Mouse (Mus musculus): ENCODE results near the gene Rrm2. TPM values are rescaled to one million over a fixed set of nuclear protein-coding genes. Genes with fewer than 3 reads are reported as not detected.

The Rrm2 gene
- polyA plus RNA-seq (2015; fragmentation: Nextera tagmentation; extraction: Ambion mirVana), result 16.3 and 20.7 TPM in 2 replicates

DNA sequence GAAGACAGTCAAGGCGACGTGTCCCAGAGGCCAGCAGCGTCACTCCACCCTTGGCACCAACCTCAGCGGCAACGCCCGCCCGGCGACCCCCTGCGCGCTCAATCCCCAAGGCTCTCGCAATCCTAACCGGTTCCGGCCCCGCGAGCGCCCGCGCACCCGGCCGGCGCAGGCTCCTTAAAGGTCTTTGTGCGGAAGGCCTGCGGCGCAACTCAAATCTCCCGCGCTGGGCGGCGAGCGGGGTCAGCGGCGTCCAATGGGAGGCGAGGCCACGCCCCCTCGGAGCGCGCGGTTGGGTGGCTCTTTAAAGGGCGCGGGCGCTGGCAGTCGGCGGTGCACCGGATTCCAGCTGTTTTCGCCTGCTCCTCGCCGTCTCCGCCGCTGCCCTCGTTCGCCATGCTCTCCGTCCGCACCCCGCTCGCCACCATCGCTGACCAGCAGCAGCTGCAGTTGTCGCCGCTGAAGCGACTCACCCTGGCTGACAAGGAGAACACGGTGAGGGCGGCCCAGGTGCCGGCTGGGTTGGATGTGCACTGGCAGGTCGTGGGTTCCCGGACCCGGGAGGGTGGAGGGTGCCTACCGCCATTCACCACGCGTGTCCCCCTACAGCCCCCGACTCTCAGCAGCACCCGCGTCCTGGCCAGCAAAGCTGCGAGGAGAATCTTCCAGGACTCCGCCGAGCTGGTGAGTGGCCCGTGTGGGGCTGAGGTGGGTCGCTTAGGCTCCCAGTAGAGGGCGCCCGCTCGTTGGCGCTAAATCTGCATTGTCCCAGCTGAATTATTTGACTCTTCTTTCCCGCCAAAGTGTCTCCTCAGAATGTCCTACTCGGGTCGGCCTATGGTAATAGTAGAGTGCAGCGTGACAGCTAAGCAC, at the start of gene Rrm2:
Gene Rrm2 (plus strand): TSS at position 288 of the 870 bp plus-strand sequence.
- TF ChIP-seq CTCF (IDR thresholded peaks at IDR 0.05) (peak; percentile 87), EP300 (IDR thresholded peaks at IDR 0.05) (no peak)
- H3K4me1 ChIP-seq (ENCODE audit: insufficient read depth, low read depth, low read length), result peaks cover 7% of the 10 kb centered on the region; the same call in 1 of the 2 replicates

DNA sequence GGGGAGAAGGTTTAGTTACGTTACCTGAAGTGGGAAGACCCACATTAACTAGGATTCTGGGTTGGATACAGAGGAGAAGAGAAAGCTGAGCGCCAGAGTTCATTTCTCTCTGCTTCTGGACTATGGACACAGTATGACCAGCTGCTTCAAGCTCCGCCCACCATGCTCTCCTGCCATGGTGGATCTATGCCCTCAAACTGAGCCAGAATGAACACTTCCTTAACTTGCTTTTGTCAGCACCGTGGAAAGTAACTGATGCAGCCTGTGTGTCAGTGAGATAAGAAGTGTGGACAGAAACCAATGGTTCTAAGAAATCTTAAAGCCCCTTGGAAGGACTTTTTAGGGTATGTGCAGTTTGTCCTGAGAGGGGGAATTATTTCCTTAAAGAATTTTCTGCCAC, 49.0 kb upstream of the Rrm2 start:
- H3K36me3 ChIP-seq (ENCODE audit: insufficient read depth, low read length), result peaks cover 41% of the 10 kb centered on the region

More for the DNA sequence above, at the start of gene Rrm2:
- ATAC-seq (peak; percentile 92), DNase-seq (ENCODE audit: low spot score) (peak; percentile 95)
- Histone ChIP-seq H3K36me3 (ENCODE audit: insufficient read depth, low read length) (no peaks in the 10 kb centered on the region), H3K9me3 (ENCODE audit: low read length) (no peaks in the 10 kb centered on the region), H3K9ac (replicated peaks; ENCODE audit: low read depth) (peak within 1 kb of the TSS; percentile 43), H3K27ac (ENCODE audit: low read length) (no peak within 1 kb of the TSS), H3K4me2 (replicated peaks; ENCODE audit: low read depth, low read length) (peak within 1 kb of the TSS; percentile 91), H3K27me3 (replicated peaks; ENCODE audit: insufficient read depth, low read length) (no peaks in the 10 kb centered on the region), H3K4me3 (ENCODE audit: low read depth, low read length) (peak within 1 kb of the TSS; percentile 79)
- under 1% methylated on average over 61 of the region's 83 CpGs for WGBS

DNA sequence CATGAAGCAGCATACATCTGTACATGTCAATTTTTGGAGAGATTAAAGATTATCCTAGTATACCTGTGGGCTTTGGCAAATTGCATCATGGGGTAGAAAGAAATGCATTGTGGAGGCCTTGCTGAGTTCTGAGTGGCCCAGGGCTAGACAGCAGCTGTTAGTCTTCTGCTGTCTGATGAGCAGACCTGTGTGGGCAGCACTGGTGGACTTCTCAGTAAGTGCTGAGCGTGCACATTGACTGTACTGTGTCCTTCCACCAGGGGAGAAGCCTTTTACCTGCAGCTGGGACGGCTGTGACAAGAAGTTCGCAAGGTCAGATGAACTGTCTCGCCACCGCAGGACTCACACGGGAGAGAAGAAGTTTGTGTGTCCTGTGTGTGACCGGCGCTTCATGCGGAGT, 48.1 kb upstream of the Rrm2 start:
- Histone ChIP-seq H3K27ac (ENCODE audit: low read length) (no peak overlapping the region), H3K4me2 (replicated peaks; ENCODE audit: low read depth, low read length) (no peak overlapping the region), H3K27me3 (replicated peaks; ENCODE audit: insufficient read depth, low read length) (no peaks in the 10 kb centered on the region), H3K4me3 (ENCODE audit: low read depth, low read length) (no peak overlapping the region), H3K9ac (replicated peaks; ENCODE audit: low read depth) (no peak overlapping the region), H3K4me1 (ENCODE audit: insufficient read depth, low read depth, low read length) (0 out of 2 replicates have a peak, but pooled peaks cover 3% of the 10 kb centered on the region), H3K36me3 (ENCODE audit: insufficient read depth, low read length) (peaks cover 32% of the 10 kb centered on the region), H3K9me3 (ENCODE audit: low read length) (no peaks in the 10 kb centered on the region)
- WGBS, result 86% methylated on average over 9 of the region's 9 CpGs
- TF ChIP-seq EP300 (IDR thresholded peaks at IDR 0.05), result no peak
- TF ChIP-seq CTCF (IDR thresholded peaks at IDR 0.05), result no peak
- ATAC-seq (no peak), DNase-seq (ENCODE audit: low spot score) (no peak)

More for the DNA sequence above, 49.0 kb upstream of the Rrm2 start:
- DNase-seq (ENCODE audit: low spot score) (no peak), ATAC-seq (no peak)
- Histone ChIP-seq H3K9me3 (ENCODE audit: low read length) (no peaks in the 10 kb centered on the region), H3K4me1 (ENCODE audit: insufficient read depth, low read depth, low read length) (0 out of 2 replicates have a peak, but pooled peaks cover 3% of the 10 kb centered on the region), H3K27ac (ENCODE audit: low read length) (no peak overlapping the region), H3K27me3 (replicated peaks; ENCODE audit: insufficient read depth, low read length) (no peaks in the 10 kb centered on the region), H3K4me3 (ENCODE audit: low read depth, low read length) (no peak overlapping the region), H3K4me2 (replicated peaks; ENCODE audit: low read depth, low read length) (no peak overlapping the region), H3K9ac (replicated peaks; ENCODE audit: low read depth) (no peak overlapping the region)
- 76% methylated on average over 4 of the region's 4 CpGs for WGBS
- TF ChIP-seq CTCF (IDR thresholded peaks at IDR 0.05) (no peak), EP300 (IDR thresholded peaks at IDR 0.05) (no peak)

DNA sequence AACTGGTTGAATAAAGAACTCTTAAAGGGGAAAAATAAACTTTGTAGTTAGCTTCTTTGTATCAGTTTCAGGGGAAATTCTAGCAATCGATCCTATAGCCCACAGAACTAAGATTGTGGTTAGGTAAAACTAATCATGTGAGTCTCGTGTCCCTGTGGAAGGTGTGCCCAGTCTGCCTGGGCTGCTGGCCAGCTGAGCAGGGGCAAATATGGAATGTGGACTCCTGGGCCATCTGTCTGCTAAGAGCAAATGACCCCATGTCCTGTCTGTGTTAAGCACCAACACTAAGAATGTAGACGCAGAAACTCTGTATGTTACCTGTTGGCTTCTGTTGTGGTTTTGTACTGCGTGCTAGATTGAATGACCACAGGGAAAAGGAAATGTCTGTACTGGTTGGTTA, 46.9 kb upstream of the Rrm2 start:
- Histone ChIP-seq H3K9ac (replicated peaks; ENCODE audit: low read depth) (no peak overlapping the region), H3K27me3 (replicated peaks; ENCODE audit: insufficient read depth, low read length) (no peaks in the 10 kb centered on the region), H3K9me3 (ENCODE audit: low read length) (no peaks in the 10 kb centered on the region), H3K4me2 (replicated peaks; ENCODE audit: low read depth, low read length) (no peak overlapping the region), H3K27ac (ENCODE audit: low read length) (no peak overlapping the region), H3K36me3 (ENCODE audit: insufficient read depth, low read length) (peaks cover 21% of the 10 kb centered on the region), H3K4me3 (ENCODE audit: low read depth, low read length) (no peak overlapping the region), H3K4me1 (ENCODE audit: insufficient read depth, low read depth, low read length) (0 out of 2 replicates have a peak, but pooled peaks cover 1% of the 10 kb centered on the region)
- no peak for TF ChIP-seq EP300 (IDR thresholded peaks at IDR 0.05)
- no peak for TF ChIP-seq CTCF (IDR thresholded peaks at IDR 0.05)
- WGBS, result 79% methylated on average over 4 of the region's 4 CpGs
- DNase-seq (ENCODE audit: low spot score) (no peak), ATAC-seq (no peak)

DNA sequence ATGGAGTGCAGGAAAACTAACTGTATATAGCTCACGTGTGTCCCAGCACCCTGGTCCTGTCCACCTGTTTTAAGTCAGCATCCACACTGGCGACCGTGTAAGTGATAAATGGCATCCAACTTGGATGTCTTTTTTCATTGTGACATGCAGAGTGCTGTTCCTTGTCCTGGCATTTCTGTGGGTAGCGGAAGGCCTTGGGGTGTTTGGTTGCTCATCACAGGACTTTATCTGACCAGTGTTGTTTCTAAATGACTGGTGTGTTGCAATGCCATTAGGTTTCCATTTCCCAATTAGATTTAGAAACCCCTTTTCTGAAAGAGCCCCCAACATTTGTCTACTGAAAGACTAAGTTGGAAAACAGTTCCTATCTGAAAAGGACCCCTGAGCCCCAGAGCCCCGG, 45.9 kb upstream of the Rrm2 start:
- Histone ChIP-seq H3K4me3 (ENCODE audit: low read depth, low read length) (no peak overlapping the region), H3K9ac (replicated peaks; ENCODE audit: low read depth) (no peak overlapping the region), H3K4me1 (ENCODE audit: insufficient read depth, low read depth, low read length) (no peaks in the 10 kb centered on the region), H3K27me3 (replicated peaks; ENCODE audit: insufficient read depth, low read length) (no peaks in the 10 kb centered on the region), H3K36me3 (ENCODE audit: insufficient read depth, low read length) (peaks cover 14% of the 10 kb centered on the region), H3K4me2 (replicated peaks; ENCODE audit: low read depth, low read length) (no peak overlapping the region), H3K9me3 (ENCODE audit: low read length) (no peaks in the 10 kb centered on the region), H3K27ac (ENCODE audit: low read length) (no peak overlapping the region)
- WGBS, result 89% methylated on average over 5 of the region's 5 CpGs
- TF ChIP-seq CTCF (IDR thresholded peaks at IDR 0.05) (no peak), EP300 (IDR thresholded peaks at IDR 0.05) (no peak)
- DNase-seq (ENCODE audit: low spot score) (no peak), ATAC-seq (no peak)

DNA sequence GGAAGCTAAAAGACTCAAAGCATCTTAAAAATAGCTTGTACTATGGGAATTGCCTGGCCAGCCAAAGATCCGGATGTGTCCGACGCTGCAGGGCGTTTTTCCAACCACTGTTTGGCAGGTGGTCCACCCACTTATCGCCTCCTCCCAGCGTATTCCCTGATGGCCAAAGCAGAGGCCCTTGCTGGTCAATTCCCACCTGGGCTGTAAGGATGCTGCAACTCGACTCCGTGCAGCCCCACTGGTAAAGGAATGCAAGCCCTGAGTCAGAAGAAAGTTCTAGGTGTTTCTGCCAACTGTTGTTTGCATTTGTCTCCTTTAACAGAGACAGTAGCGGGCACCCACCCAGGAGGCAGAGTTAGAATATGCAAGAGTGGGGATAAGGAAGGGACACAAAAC, 27.9 kb upstream of the Rrm2 start:
- Histone ChIP-seq H3K9me3 (ENCODE audit: low read length) (no peaks in the 10 kb centered on the region), H3K9ac (replicated peaks; ENCODE audit: low read depth) (no peak overlapping the region), H3K4me2 (replicated peaks; ENCODE audit: low read depth, low read length) (peak overlapping the region; percentile 84), H3K4me1 (ENCODE audit: insufficient read depth, low read depth, low read length) (peaks cover 6% of the 10 kb centered on the region; the same call in 1 of the 2 replicates), H3K27me3 (replicated peaks; ENCODE audit: insufficient read depth, low read length) (0 out of 2 replicates have a peak, but pooled peaks cover 5% of the 10 kb centered on the region), H3K4me3 (ENCODE audit: low read depth, low read length) (peak overlapping the region; percentile 41; the same call in 1 of the 2 replicates), H3K36me3 (ENCODE audit: insufficient read depth, low read length) (no peaks in the 10 kb centered on the region), H3K27ac (ENCODE audit: low read length) (no peak overlapping the region)
- DNase-seq (ENCODE audit: low spot score) (peak; percentile 15), ATAC-seq (no peak)
- no peak for TF ChIP-seq EP300 (IDR thresholded peaks at IDR 0.05)
- 16% methylated on average over 9 of the region's 9 CpGs for WGBS
